Mouse (Mus musculus): ENCODE measurements around the gene Adcy7. TPM values are rescaled to one million over a fixed set of nuclear protein-coding genes. Genes with fewer than 3 reads are reported as not detected.

The Adcy7 gene
- polyA plus RNA-seq, 1 experiment, result 5.4 TPM

DNA sequence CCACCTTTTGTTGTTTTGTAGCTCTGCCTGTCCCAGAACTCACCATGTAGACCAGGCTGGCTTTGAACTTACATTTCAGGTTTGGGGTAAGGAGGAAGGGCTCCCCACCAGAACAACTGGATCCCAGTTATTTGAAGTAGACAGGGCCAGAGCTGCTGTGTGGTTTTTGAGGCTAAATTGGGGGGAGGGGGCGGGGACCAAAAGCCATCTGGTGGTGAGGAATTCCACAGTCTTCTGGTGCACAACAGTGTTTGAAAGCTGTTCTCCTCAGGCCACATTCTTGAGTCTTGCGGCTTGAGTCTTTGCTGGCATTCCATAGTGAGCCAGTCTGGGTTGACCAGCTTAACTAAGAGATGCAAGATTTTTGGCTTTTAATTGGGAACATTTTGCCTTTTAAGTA, 6.7 kb upstream of the Adcy7 start:
- TF ChIP-seq CTCF (IDR thresholded peaks at IDR 0.05; ENCODE audit: borderline replicate concordance, insufficient read depth, low read depth, low read length) (no peak), POLR2A (IDR thresholded peaks at IDR 0.05; ENCODE audit: borderline replicate concordance, insufficient read depth, low read length) (no peak)
- H3K27ac ChIP-seq (ENCODE audit: insufficient read depth, low read length), result no peak overlapping the region
- H3K4me3 ChIP-seq (replicated peaks; ENCODE audit: insufficient read depth, low read depth, low read length), result no peak overlapping the region
- no peaks in the 10 kb centered on the region for H3K4me1 ChIP-seq (ENCODE audit: control insufficient read depth, insufficient read depth, low read length)
- DNase-seq, result no peak
- WGBS, result 17% methylated on average over 2 of the region's 2 CpGs
- no peaks in the 10 kb centered on the region for H3K27me3 ChIP-seq (ENCODE audit: control insufficient read depth, insufficient read depth, low read length)

DNA sequence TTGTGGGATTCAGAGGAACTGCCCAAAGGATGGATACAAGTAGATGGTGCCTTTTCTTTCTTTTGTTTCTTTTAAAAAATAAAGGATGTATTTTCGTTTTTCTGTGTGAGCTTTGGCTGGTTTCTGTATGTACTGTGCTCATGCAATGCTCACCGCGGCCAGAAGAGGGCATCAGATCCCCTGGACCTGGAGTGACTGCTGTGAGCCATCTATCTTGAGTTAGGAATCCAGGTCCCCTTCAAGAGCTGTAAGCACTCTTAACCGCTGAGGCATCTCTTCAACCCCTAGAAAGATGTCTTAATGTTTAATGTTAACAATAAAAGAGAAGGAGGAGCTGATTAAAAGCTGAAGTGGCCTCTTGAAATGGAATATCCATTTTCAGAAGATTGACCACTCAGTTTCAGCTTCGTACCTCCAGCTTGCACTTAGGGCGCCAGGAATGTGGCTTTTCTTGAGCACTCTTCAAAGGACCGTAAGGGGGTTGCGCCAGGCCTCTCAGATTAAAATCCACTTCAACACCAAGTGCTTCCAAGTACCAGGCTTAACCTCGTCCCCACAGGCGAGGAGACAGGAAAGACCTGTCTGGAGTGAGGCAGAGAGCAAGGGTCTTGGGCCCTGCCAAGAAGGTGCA, 5.9 kb upstream of the Adcy7 start:
- WGBS, result 53% methylated on average over 10 of the region's 10 CpGs
- Histone ChIP-seq H3K4me1 (ENCODE audit: control insufficient read depth, insufficient read depth, low read length) (no peaks in the 10 kb centered on the region), H3K4me3 (replicated peaks; ENCODE audit: insufficient read depth, low read depth, low read length) (no peak overlapping the region), H3K27me3 (ENCODE audit: control insufficient read depth, insufficient read depth, low read length) (no peaks in the 10 kb centered on the region), H3K27ac (ENCODE audit: insufficient read depth, low read length) (no peak overlapping the region)
- TF ChIP-seq CTCF (IDR thresholded peaks at IDR 0.05; ENCODE audit: borderline replicate concordance, insufficient read depth, low read depth, low read length) (peak; percentile 90), POLR2A (IDR thresholded peaks at IDR 0.05; ENCODE audit: borderline replicate concordance, insufficient read depth, low read length) (no peak)
- peak; percentile 65 to 82 for DNase-seq

DNA sequence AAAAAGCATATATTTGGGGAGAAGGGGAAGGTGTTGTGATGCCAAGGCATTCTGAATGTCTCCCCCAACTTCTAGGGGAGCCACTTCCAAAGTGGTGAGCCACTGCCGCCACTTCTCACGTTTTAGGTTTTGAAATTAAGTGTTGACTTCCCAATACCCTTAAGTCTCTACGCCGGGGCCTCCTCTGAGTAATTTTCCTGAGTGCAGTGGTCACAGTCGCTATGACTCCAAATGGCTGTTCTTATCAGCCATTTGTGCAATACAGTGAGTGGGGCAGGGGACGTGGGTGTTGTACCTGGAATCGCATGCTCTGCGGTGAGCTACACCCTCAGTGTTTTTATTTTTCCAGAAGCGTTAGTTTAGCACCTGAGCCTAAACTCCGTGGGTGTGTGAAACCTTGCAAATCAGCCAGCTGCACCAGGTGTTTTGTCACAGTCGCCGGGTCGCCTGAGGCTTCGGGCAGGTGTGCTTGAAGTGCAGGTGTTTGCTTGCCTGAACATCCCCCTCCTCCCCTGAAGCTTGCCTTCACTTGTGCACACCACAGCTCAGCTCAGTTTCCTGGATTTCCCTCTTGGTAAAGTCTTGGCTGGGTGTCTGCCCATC, 5.3 kb upstream of the Adcy7 start:
- Histone ChIP-seq H3K27ac (ENCODE audit: insufficient read depth, low read length) (no peak overlapping the region), H3K4me1 (ENCODE audit: control insufficient read depth, insufficient read depth, low read length) (no peaks in the 10 kb centered on the region), H3K27me3 (ENCODE audit: control insufficient read depth, insufficient read depth, low read length) (no peaks in the 10 kb centered on the region), H3K4me3 (replicated peaks; ENCODE audit: insufficient read depth, low read depth, low read length) (no peak overlapping the region)
- DNase-seq, result no peak
- TF ChIP-seq CTCF (IDR thresholded peaks at IDR 0.05; ENCODE audit: borderline replicate concordance, insufficient read depth, low read depth, low read length) (no peak), POLR2A (IDR thresholded peaks at IDR 0.05; ENCODE audit: borderline replicate concordance, insufficient read depth, low read length) (no peak)
- 88% methylated on average over 14 of the region's 14 CpGs for WGBS

DNA sequence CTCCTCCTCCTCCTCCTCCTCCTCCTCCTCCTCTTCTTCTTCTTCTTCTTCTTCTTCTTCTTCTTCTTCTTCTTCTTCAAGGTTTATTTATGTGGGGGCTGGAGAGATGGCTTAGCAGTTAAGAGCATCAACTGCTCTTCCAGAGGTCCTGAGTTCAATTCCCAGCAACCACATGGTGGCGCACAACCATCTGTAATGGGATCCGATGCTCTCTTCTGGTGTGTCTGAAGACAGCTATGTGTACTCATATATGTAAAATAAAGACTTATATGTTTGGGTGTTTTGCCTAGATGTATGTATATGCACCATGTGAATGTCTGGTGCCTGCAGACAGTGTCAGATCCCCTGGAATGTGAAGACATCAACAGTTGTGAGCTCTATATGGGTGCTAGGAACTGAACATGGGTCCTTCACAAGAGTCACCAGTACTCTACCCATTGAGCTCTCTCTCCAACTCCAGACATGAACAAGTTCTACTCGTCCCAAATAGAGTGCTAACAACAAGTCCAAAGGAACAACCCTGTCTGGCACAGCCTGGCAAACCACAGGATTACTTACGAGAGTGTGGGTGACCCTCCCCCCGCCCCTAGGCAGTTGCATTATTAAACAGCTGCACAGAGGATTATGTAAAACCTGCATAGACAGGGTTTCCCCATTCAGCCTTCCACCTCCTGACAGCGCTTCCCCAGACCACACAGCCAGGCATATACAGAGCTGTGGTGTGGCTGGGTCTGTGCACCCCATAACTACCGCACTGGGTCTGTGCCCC, 2.9 kb upstream of the Adcy7 start:
- H3K27me3 ChIP-seq (ENCODE audit: control insufficient read depth, insufficient read depth, low read length), result no peaks in the 10 kb centered on the region
- no peak for DNase-seq
- no peak overlapping the region for H3K27ac ChIP-seq (ENCODE audit: insufficient read depth, low read length)
- TF ChIP-seq POLR2A (IDR thresholded peaks at IDR 0.05; ENCODE audit: borderline replicate concordance, insufficient read depth, low read length) (no peak), CTCF (IDR thresholded peaks at IDR 0.05; ENCODE audit: borderline replicate concordance, insufficient read depth, low read depth, low read length) (no peak)
- no peaks in the 10 kb centered on the region for H3K4me1 ChIP-seq (ENCODE audit: control insufficient read depth, insufficient read depth, low read length)
- WGBS, result 66% methylated on average over 7 of the region's 7 CpGs
- no peak overlapping the region for H3K4me3 ChIP-seq (replicated peaks; ENCODE audit: insufficient read depth, low read depth, low read length)

DNA sequence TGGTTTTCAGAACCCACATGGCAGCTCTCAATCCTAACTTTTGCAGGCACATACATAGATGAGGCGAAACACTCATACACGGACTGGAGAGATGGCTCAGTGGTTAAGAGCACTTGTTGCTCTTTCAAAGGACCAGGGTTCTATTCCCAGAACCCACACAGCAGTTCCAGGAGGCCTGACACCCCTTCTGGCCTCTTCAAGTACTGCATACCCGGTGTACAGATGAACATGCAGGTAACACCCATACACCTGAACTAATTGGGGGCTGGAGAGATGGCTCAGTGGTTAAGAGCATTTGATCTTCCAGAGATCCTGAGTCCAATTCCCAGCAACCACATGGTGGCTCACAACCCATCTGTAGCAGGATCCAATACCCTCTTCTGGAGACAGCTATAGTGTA, 2.1 kb upstream of the Adcy7 start:
- H3K4me3 ChIP-seq (replicated peaks; ENCODE audit: insufficient read depth, low read depth, low read length), result no peak overlapping the region
- TF ChIP-seq CTCF (IDR thresholded peaks at IDR 0.05; ENCODE audit: borderline replicate concordance, insufficient read depth, low read depth, low read length) (no peak), POLR2A (IDR thresholded peaks at IDR 0.05; ENCODE audit: borderline replicate concordance, insufficient read depth, low read length) (no peak)
- no peaks in the 10 kb centered on the region for H3K4me1 ChIP-seq (ENCODE audit: control insufficient read depth, insufficient read depth, low read length)
- WGBS, result 78% methylated on average over 3 of the region's 3 CpGs
- H3K27me3 ChIP-seq (ENCODE audit: control insufficient read depth, insufficient read depth, low read length), result no peaks in the 10 kb centered on the region
- DNase-seq, result no peak
- H3K27ac ChIP-seq (ENCODE audit: insufficient read depth, low read length), result no peak overlapping the region

DNA sequence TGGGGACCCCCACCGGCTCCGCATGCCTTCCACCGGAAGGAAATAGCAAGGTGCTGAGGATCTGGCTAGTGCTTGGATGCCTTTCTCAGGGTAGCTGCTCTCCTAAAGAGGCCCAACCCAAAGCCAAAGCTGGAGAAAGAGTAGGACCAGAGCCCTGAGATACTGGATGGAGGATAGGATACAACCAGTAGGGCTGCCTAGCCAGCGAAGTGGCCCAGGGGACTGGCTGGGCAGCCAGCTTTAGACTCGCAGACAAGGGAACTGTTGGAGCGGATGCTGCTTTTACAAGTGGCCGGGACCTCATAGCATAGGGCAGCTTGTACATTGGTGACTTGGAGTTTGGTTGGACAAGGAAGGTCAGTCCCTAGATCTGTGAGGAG, 838 bp downstream of the Adcy7 start:
- 84% methylated on average over 7 of the region's 7 CpGs for WGBS
- H3K27ac ChIP-seq (ENCODE audit: insufficient read depth, low read length), result no peak overlapping the region
- H3K4me3 ChIP-seq (replicated peaks; ENCODE audit: insufficient read depth, low read depth, low read length), result no peak overlapping the region
- TF ChIP-seq POLR2A (IDR thresholded peaks at IDR 0.05; ENCODE audit: borderline replicate concordance, insufficient read depth, low read length) (no peak), CTCF (IDR thresholded peaks at IDR 0.05; ENCODE audit: borderline replicate concordance, insufficient read depth, low read depth, low read length) (no peak)
- no peaks in the 10 kb centered on the region for H3K4me1 ChIP-seq (ENCODE audit: control insufficient read depth, insufficient read depth, low read length)
- DNase-seq, result no peak
- H3K27me3 ChIP-seq (ENCODE audit: control insufficient read depth, insufficient read depth, low read length), result no peaks in the 10 kb centered on the region

DNA sequence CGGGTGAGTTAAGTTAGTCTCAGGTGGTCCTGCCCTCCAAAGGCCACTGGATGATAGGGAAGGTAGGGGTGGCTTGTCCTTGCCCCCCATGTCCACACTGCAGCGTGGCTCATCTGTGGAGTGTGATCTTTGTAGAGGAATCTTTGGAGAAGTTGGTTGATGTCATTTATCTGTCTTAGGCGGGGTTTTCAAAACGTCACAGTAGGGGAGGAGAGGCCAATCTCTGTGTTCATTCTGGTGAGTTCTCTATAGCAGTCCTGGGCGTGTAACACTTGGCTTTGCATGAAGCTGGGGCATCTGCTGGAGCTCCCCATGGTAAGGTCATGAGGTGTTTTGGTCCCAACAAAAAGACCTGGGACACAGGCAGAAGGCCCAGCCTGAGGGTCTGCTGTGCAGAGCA, 1.9 kb downstream of the Adcy7 start:
- no peaks in the 10 kb centered on the region for H3K4me1 ChIP-seq (ENCODE audit: control insufficient read depth, insufficient read depth, low read length)
- DNase-seq, result no peak
- H3K27ac ChIP-seq (ENCODE audit: insufficient read depth, low read length), result no peak overlapping the region
- no peak overlapping the region for H3K4me3 ChIP-seq (replicated peaks; ENCODE audit: insufficient read depth, low read depth, low read length)
- TF ChIP-seq POLR2A (IDR thresholded peaks at IDR 0.05; ENCODE audit: borderline replicate concordance, insufficient read depth, low read length), result no peak
- no peak for TF ChIP-seq CTCF (IDR thresholded peaks at IDR 0.05; ENCODE audit: borderline replicate concordance, insufficient read depth, low read depth, low read length)
- no peaks in the 10 kb centered on the region for H3K27me3 ChIP-seq (ENCODE audit: control insufficient read depth, insufficient read depth, low read length)
- WGBS, result 96% methylated on average over 5 of the region's 5 CpGs

DNA sequence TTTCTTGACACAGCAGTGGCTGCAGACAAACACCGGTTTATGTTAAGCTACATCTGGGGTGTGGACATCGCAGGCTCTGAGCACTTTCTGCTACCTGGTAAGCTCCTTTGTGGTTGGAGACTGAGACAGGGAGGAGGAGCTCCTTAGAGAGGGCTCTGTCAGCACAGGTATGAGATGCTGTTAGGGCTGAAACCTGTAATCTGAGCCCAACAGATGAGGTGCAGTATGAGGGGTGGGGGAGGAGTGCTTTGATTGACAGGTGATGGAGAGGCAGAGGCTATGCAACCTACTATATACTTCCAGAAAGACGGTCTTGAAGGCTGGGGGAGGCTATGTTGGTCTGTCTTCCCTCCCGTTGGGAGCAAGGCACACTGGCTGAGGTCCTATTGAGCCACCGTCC, 7.0 kb downstream of the Adcy7 start:
- Histone ChIP-seq H3K27me3 (ENCODE audit: control insufficient read depth, insufficient read depth, low read length) (no peaks in the 10 kb centered on the region), H3K4me1 (ENCODE audit: control insufficient read depth, insufficient read depth, low read length) (no peaks in the 10 kb centered on the region), H3K4me3 (replicated peaks; ENCODE audit: insufficient read depth, low read depth, low read length) (no peak overlapping the region), H3K27ac (ENCODE audit: insufficient read depth, low read length) (no peak overlapping the region)
- TF ChIP-seq CTCF (IDR thresholded peaks at IDR 0.05; ENCODE audit: borderline replicate concordance, insufficient read depth, low read depth, low read length) (no peak), POLR2A (IDR thresholded peaks at IDR 0.05; ENCODE audit: borderline replicate concordance, insufficient read depth, low read length) (no peak)
- DNase-seq, result no peak
- WGBS, result 68% methylated on average over 5 of the region's 5 CpGs

Measured in cerebellum, adult 2 months (tissue).